ENCODE assay signal across 19 mouse cellular contexts in genomic region chr12:117224036-117224435, GRCm38 (mm10).
DNase-seq lines count a peak whose midpoint lies in the region; ATAC-seq lines count a peak whose summit lies in the region.
"Had no signal": no experiment of that assay in that cellular context is flagged by ENCODE, and none has a peak within 500 bp of the region (broad histone marks: within the 10 kb centered on the region; RNA-seq: fewer than 3 reads in every experiment).

No protein-coding gene starts in this region.

- H3K4me3 ChIP-seq in heart, embryonic 11.5 days (ENCODE audit: low read depth, low read length): no peak overlapping the region
- H3K4me3 ChIP-seq in lung, embryonic 16.5 days (ENCODE audit: low read length): no peak overlapping the region
- no peak overlapping the region for H3K4me3 ChIP-seq in midbrain, embryonic 13.5 days (replicated peaks)
- no peak overlapping the region for H3K4me3 ChIP-seq in midbrain, embryonic 11.5 days (ENCODE audit: low read depth, low read length)
- H3K4me3 ChIP-seq: embryonic facial prominence, embryonic 10.5 days; hindbrain, embryonic 10.5 days had no signal

- H3K27me3 ChIP-seq in heart, embryonic 11.5 days (ENCODE audit: control insufficient read depth, insufficient read depth, low read length): no peaks in the 10 kb centered on the region
- no peaks in the 10 kb centered on the region for H3K27me3 ChIP-seq in lung, embryonic 16.5 days (ENCODE audit: control insufficient read depth, insufficient read depth, low read depth, low read length)
- H3K27me3 ChIP-seq in midbrain, embryonic 13.5 days: no peaks in the 10 kb centered on the region
- no peaks in the 10 kb centered on the region for H3K27me3 ChIP-seq in midbrain, embryonic 11.5 days (ENCODE audit: control insufficient read depth, insufficient read depth, low read length)

- no peak overlapping the region for H3K4me2 ChIP-seq in heart, embryonic 11.5 days
- H3K4me2 ChIP-seq in lung, embryonic 16.5 days (ENCODE audit: low read depth, low read length): no peak overlapping the region
- no peak overlapping the region for H3K4me2 ChIP-seq in midbrain, embryonic 13.5 days (replicated peaks)
- no peak overlapping the region for H3K4me2 ChIP-seq in midbrain, embryonic 11.5 days
- H3K4me2 ChIP-seq: hindbrain, embryonic 14.5 days had no signal

- no peak overlapping the region for H3K9ac ChIP-seq in heart, embryonic 11.5 days (ENCODE audit: low read depth, low read length)
- H3K9ac ChIP-seq in lung, embryonic 16.5 days (ENCODE audit: low read length): no peak overlapping the region
- H3K9ac ChIP-seq in midbrain, embryonic 13.5 days (replicated peaks): no peak overlapping the region
- H3K9ac ChIP-seq in midbrain, embryonic 11.5 days (ENCODE audit: low read length): no peak overlapping the region
- H3K9ac ChIP-seq: hindbrain, embryonic 14.5 days had no signal

- 53% methylated on average over 1 of the region's 1 CpGs for WGBS in heart, embryonic 11.5 days (ENCODE audit: insufficient replicate concordance)
- WGBS in lung, embryonic 16.5 days: 64% methylated on average over 1 of the region's 1 CpGs
- 62% methylated on average over 1 of the region's 1 CpGs for WGBS in midbrain, embryonic 13.5 days
- 67% methylated on average over 1 of the region's 1 CpGs for WGBS in midbrain, embryonic 11.5 days

- DNase-seq in heart, adult 8-10 months (ENCODE audit: low spot score): peak; percentile 41
- no peak for DNase-seq in lung, postnatal 36 days
- DNase-seq in midbrain, embryonic 11.5 days (ENCODE audit: low spot score, missing footprints): no peak
- peak; percentile 13 for DNase-seq in heart, postnatal 4 days
- DNase-seq in adrenal gland, adult 8-10 months: no peak
- DNase-seq: adrenal gland, postnatal 36 days; cerebellum, adult 2 months; cerebellum, postnatal 10 days; gastrocnemius, postnatal 36 days had no signal

- H3K4me1 ChIP-seq in heart, embryonic 11.5 days (ENCODE audit: control insufficient read depth, insufficient read depth, low read length): peaks cover 5% of the 10 kb centered on the region; the same call in 1 of the 2 replicates
- no peaks in the 10 kb centered on the region for H3K4me1 ChIP-seq in lung, embryonic 16.5 days (replicated peaks; ENCODE audit: control insufficient read depth, insufficient read depth, low read length)
- peaks cover 18% of the 10 kb centered on the region for H3K4me1 ChIP-seq in midbrain, embryonic 13.5 days (replicated peaks)
- no peaks in the 10 kb centered on the region for H3K4me1 ChIP-seq in midbrain, embryonic 11.5 days (ENCODE audit: control insufficient read depth, insufficient read depth, low read length)
- H3K4me1 ChIP-seq: embryonic facial prominence, embryonic 10.5 days; hindbrain, embryonic 10.5 days had no signal

- no peaks in the 10 kb centered on the region for H3K9me3 ChIP-seq in heart, embryonic 11.5 days (replicated peaks; ENCODE audit: control insufficient read depth, low read length)
- H3K9me3 ChIP-seq in lung, embryonic 16.5 days (ENCODE audit: control insufficient read depth, low read length): no peaks in the 10 kb centered on the region
- H3K9me3 ChIP-seq in midbrain, embryonic 13.5 days: no peaks in the 10 kb centered on the region
- no peaks in the 10 kb centered on the region for H3K9me3 ChIP-seq in midbrain, embryonic 11.5 days (ENCODE audit: control insufficient read depth, low read length)
- H3K9me3 ChIP-seq: embryonic facial prominence, embryonic 10.5 days; hindbrain, embryonic 10.5 days had no signal

- H3K27ac ChIP-seq in heart, embryonic 11.5 days (ENCODE audit: low read depth, low read length): no peak overlapping the region
- no peak overlapping the region; the same call in 1 of the 2 replicates for H3K27ac ChIP-seq in lung, embryonic 16.5 days (ENCODE audit: low read length)
- peak overlapping the region; percentile 39 for H3K27ac ChIP-seq in midbrain, embryonic 13.5 days
- H3K27ac ChIP-seq in midbrain, embryonic 11.5 days (ENCODE audit: low read depth, low read length): no peak overlapping the region
- H3K27ac ChIP-seq: embryonic facial prominence, embryonic 10.5 days; hindbrain, embryonic 10.5 days; hindbrain, embryonic 14.5 days had no signal

- ATAC-seq in heart, embryonic 11.5 days (replicated peaks; ENCODE audit: insufficient number of reproducible peaks, low FRiP score, low TSS enrichment): no peak
- ATAC-seq in lung, embryonic 16.5 days (ENCODE audit: low read depth): peak; percentile 45
- ATAC-seq in midbrain, embryonic 13.5 days: no peak
- no peak for ATAC-seq in midbrain, embryonic 11.5 days (ENCODE audit: low FRiP score)
- ATAC-seq: activated CD4-positive, CD25-positive, alpha-beta regulatory T cell, adult 4 months; forebrain, embryonic 14.5 days; intestine, embryonic 16.5 days; Patski had no signal

- no peaks in the 10 kb centered on the region for H3K36me3 ChIP-seq in heart, embryonic 11.5 days (ENCODE audit: control insufficient read depth, insufficient read depth, low read length)
- no peaks in the 10 kb centered on the region for H3K36me3 ChIP-seq in lung, embryonic 16.5 days (ENCODE audit: control insufficient read depth, insufficient read depth, low read length)
- H3K36me3 ChIP-seq in midbrain, embryonic 13.5 days: peaks cover 81% of the 10 kb centered on the region
- peaks cover 33% of the 10 kb centered on the region for H3K36me3 ChIP-seq in midbrain, embryonic 11.5 days (ENCODE audit: control insufficient read depth, insufficient read depth, low read length)

Comparison
In these comparisons a context has a peak if more than half of its experiments do, and no peak if none do; other contexts are left out.
1. DNase-seq: peak in heart, adult 8-10 months (single experiment) and heart, postnatal 4 days (single experiment); none in lung, postnatal 36 days (single experiment), midbrain, embryonic 11.5 days (single experiment) and adrenal gland, adult 8-10 months (single experiment).